Mouse (Mus musculus): Measurements from ENCODE around the gene Clpx.

- TF ChIP-seq CTCF (IDR thresholded peaks at IDR 0.05; ENCODE audit: low read depth, low read length) (no peak), POLR2A (IDR thresholded peaks at IDR 0.05; ENCODE audit: insufficient read depth, low read length) (no peak)
Measured at GRCm38 (mm10) chr9:65299650-65300049, 5.6 kb downstream of the Clpx start.

Data from ES-Bruce4 (cell line).